14 mouse cellular contexts compared by ENCODE assay signal in the genomic region with DNA sequence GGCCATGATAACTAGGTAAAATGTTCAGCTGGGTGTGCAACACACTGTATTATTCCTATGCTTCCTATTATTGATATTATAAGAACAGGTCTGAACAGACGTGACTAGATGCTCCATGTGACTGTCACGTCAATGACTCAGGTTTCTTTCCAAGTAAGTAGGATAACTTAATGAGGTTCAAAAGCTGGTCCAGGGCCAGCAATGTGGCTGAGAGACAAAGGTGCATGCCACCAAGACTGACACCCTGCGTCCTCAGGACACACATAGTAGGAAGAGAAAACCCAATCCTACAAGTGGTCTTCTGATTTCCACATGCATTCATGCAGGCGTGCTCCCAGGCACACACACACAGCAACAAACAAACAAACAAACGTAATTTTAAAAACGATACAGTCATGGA. TPM values are rescaled to one million over a fixed set of nuclear protein-coding genes. Genes with fewer than 3 reads are reported as not detected.
DNase-seq lines count a peak whose midpoint lies in the region; ATAC-seq lines count a peak whose summit lies in the region.
"Had no signal": no experiment of that assay in that cellular context is flagged by ENCODE, and none has a peak within 500 bp of the region (broad histone marks: within the 10 kb centered on the region; RNA-seq: fewer than 3 reads in every experiment).

No protein-coding gene starts in this region.

- peak; percentile 19 for DNase-seq in cerebellum, adult 11-12 months
- DNase-seq in cerebellum, adult 9-10 months = no peak
- DNase-seq in heart, adult 11 months = no peak
- DNase-seq in neural tube, embryonic 11.5 days (ENCODE audit: low spot score) = no peak
- no peak for DNase-seq in neural tube, embryonic 10.5 days (ENCODE audit: extremely low spot score, low spot score)
- DNase-seq in urinary bladder, postnatal 36 days (ENCODE audit: low spot score in 2 of 2) = no peak
- DNase-seq: gastrocnemius, postnatal 36 days; thymus, postnatal 4 days had no signal

- peak overlapping the region; percentile 94 for H3K9ac ChIP-seq in heart, embryonic 13.5 days
- H3K9ac ChIP-seq in neural tube, embryonic 11.5 days (ENCODE audit: low read length) = no peak overlapping the region
- no peak overlapping the region for H3K9ac ChIP-seq in neural tube, embryonic 15.5 days (replicated peaks)
- H3K9ac ChIP-seq: embryonic facial prominence, embryonic 12.5 days; lung, embryonic 15.5 days had no signal

- H3K4me1 ChIP-seq in heart, embryonic 13.5 days = peaks cover 69% of the 10 kb centered on the region
- peaks cover 7% of the 10 kb centered on the region; the same call in 1 of the 2 replicates for H3K4me1 ChIP-seq in neural tube, embryonic 11.5 days (ENCODE audit: control insufficient read depth, insufficient read depth, low read length)
- peaks cover 45% of the 10 kb centered on the region for H3K4me1 ChIP-seq in neural tube, embryonic 15.5 days

- no peaks in the 10 kb centered on the region for H3K9me3 ChIP-seq in heart, embryonic 13.5 days
- no peaks in the 10 kb centered on the region for H3K9me3 ChIP-seq in neural tube, embryonic 11.5 days (ENCODE audit: control insufficient read depth, low read length)
- H3K9me3 ChIP-seq in neural tube, embryonic 15.5 days (replicated peaks) = no peaks in the 10 kb centered on the region
- H3K9me3 ChIP-seq: embryonic facial prominence, embryonic 12.5 days; lung, embryonic 15.5 days had no signal

- H3K4me2 ChIP-seq in heart, embryonic 13.5 days = peak overlapping the region; percentile 76
- peak overlapping the region; percentile 12; the same call in 1 of the 2 replicates for H3K4me2 ChIP-seq in neural tube, embryonic 11.5 days (ENCODE audit: low read depth)
- H3K4me2 ChIP-seq in neural tube, embryonic 15.5 days = 0 out of 2 replicates have a peak overlapping the region, but pooled peaks have one; percentile 65
- H3K4me2 ChIP-seq: embryonic facial prominence, embryonic 12.5 days had no signal

- H3K27me3 ChIP-seq in heart, embryonic 13.5 days (replicated peaks) = no peaks in the 10 kb centered on the region
- H3K27me3 ChIP-seq in neural tube, embryonic 11.5 days (ENCODE audit: control insufficient read depth, insufficient read depth, low read length) = no peaks in the 10 kb centered on the region
- H3K27me3 ChIP-seq in neural tube, embryonic 15.5 days (replicated peaks) = no peaks in the 10 kb centered on the region
- H3K27me3 ChIP-seq: embryonic facial prominence, embryonic 12.5 days; lung, embryonic 15.5 days had no signal

- no peak for ATAC-seq in heart, embryonic 13.5 days (ENCODE audit: extremely low read depth, insufficient number of reproducible peaks, low FRiP score, low TSS enrichment)
- ATAC-seq in neural tube, embryonic 11.5 days (ENCODE audit: insufficient read depth, low FRiP score, low TSS enrichment) = no peak
- ATAC-seq in neural tube, embryonic 15.5 days (ENCODE audit: low FRiP score) = no peak
- ATAC-seq: activated CD4-positive, CD25-positive, alpha-beta regulatory T cell, adult 4 months had no signal

- peak overlapping the region; percentile 97 for H3K4me3 ChIP-seq in heart, embryonic 13.5 days
- no peak overlapping the region for H3K4me3 ChIP-seq in neural tube, embryonic 11.5 days (ENCODE audit: low read depth, low read length)
- H3K4me3 ChIP-seq in neural tube, embryonic 15.5 days (replicated peaks) = no peak overlapping the region
- H3K4me3 ChIP-seq: lung, embryonic 15.5 days had no signal

- no peaks in the 10 kb centered on the region for H3K36me3 ChIP-seq in heart, embryonic 13.5 days
- no peaks in the 10 kb centered on the region for H3K36me3 ChIP-seq in neural tube, embryonic 11.5 days (ENCODE audit: control insufficient read depth, insufficient read depth, low read length)
- no peaks in the 10 kb centered on the region for H3K36me3 ChIP-seq in neural tube, embryonic 15.5 days
- H3K36me3 ChIP-seq: embryonic facial prominence, embryonic 12.5 days; lung, embryonic 15.5 days had no signal

- WGBS in heart, embryonic 13.5 days = 67% methylated on average over 6 of the region's 6 CpGs
- 88% methylated on average over 6 of the region's 6 CpGs for WGBS in neural tube, embryonic 11.5 days
- WGBS in neural tube, embryonic 15.5 days = 91% methylated on average over 6 of the region's 6 CpGs

- H3K27ac ChIP-seq in heart, embryonic 13.5 days (replicated peaks) = peak overlapping the region; percentile 66; the same call in 1 of the 2 replicates
- no peak overlapping the region for H3K27ac ChIP-seq in neural tube, embryonic 11.5 days (ENCODE audit: low read depth, low read length)
- no peak overlapping the region for H3K27ac ChIP-seq in neural tube, embryonic 15.5 days (replicated peaks)
- H3K27ac ChIP-seq: embryonic facial prominence, embryonic 12.5 days; left cerebral cortex, adult 2 months; lung, embryonic 15.5 days had no signal

RNA-seq across cellular contexts. Expression of a gene that starts 2.1 kb away (rescaled TPM):
- 24.9 and 25.4 TPM in 2 replicates for polyA plus RNA-seq in heart, embryonic 13.5 days (2015; fragmentation: Nextera tagmentation; extraction: Ambion mirVana)
- polyA plus RNA-seq in neural tube, embryonic 11.5 days (2014; fragmentation: Nextera tagmentation; extraction: Ambion mirVana) = 13.7 and 14.0 TPM in 2 replicates
- polyA plus RNA-seq in neural tube, embryonic 15.5 days (2015; fragmentation: Nextera tagmentation; extraction: Ambion mirVana) = 13.9 and 14.2 TPM in 2 replicates

RNA-seq across cellular contexts. Expression of a gene that starts 2.2 kb away (rescaled TPM):
- polyA plus RNA-seq in heart, embryonic 13.5 days (2015; fragmentation: Nextera tagmentation; extraction: Ambion mirVana) = 24.1 and 27.4 TPM in 2 replicates
- polyA plus RNA-seq in neural tube, embryonic 11.5 days (2014; fragmentation: Nextera tagmentation; extraction: Ambion mirVana) = 37.4 and 44.7 TPM in 2 replicates
- 86.3 and 103 TPM in 2 replicates for polyA plus RNA-seq in neural tube, embryonic 15.5 days (2015; fragmentation: Nextera tagmentation; extraction: Ambion mirVana)

Comparison
In these comparisons a context has a peak if more than half of its experiments do, and no peak if none do; other contexts are left out.
1. H3K4me2 ChIP-seq: peak in every context shown above with its lines; median percentile 76 in heart, embryonic 13.5 days; 65 in neural tube, embryonic 15.5 days; 12 in neural tube, embryonic 11.5 days.